Mouse (Mus musculus): ENCODE data around the gene Taf9b.
"Not testable (repeated sequence)": the region's sequence is repeated elsewhere in the genome, so short reads cannot be mapped to it uniquely, and the experiment has no call there.

Taf9b gene

GRCm38 (mm10) chrX:106221058-106221457 is at the start of gene Taf9b:
Gene Taf9b, minus strand, starts transcription at chrX:106221158.
- no peak for DNase-seq (ENCODE audit: low spot score)

GRCm38 (mm10) chrX:106255276-106255675 is 34.3 kb upstream of the Taf9b start, which contains the start of gene Fnd3c2:
Gene Fnd3c2, minus strand, starts transcription at chrX:106255376.
- DNase-seq (ENCODE audit: low spot score): no peak

GRCm38 (mm10) chrX:106219171-106220032 is 1.6 kb downstream of the Taf9b start:
- peak; percentile 63 for DNase-seq (ENCODE audit: low spot score)

GRCm38 (mm10) chrX:106209100-106209499 is 11.9 kb downstream of the Taf9b start:
- DNase-seq (ENCODE audit: low spot score): no peak

- no peak for DNase-seq (ENCODE audit: low spot score)
Measured at GRCm38 (mm10) chrX:106198904-106199303, 22.1 kb downstream of the Taf9b start.

- no peak for DNase-seq (ENCODE audit: low spot score)
Measured at GRCm38 (mm10) chrX:106197308-106197707, 23.6 kb downstream of the Taf9b start.

- DNase-seq (ENCODE audit: low spot score): not testable (repeated sequence)
Measured at GRCm38 (mm10) chrX:106194361-106194760, 26.6 kb downstream of the Taf9b start.

GRCm38 (mm10) chrX:106190091-106190490 is 30.9 kb downstream of the Taf9b start:
- no peak for DNase-seq (ENCODE audit: low spot score)

GRCm38 (mm10) chrX:106189356-106189755 is 31.6 kb downstream of the Taf9b start:
- DNase-seq (ENCODE audit: low spot score): no peak

- peak; percentile 31 for DNase-seq (ENCODE audit: low spot score)
Measured at GRCm38 (mm10) chrX:106187737-106188136, 33.2 kb downstream of the Taf9b start.

GRCm38 (mm10) chrX:106186713-106187649 is 34.0 kb downstream of the Taf9b start, which contains the start of gene Pgk1:
Gene Pgk1, plus strand, starts transcription at chrX:106187100.
- DNase-seq (ENCODE audit: low spot score): peak; percentile 96

GRCm38 (mm10) chrX:106185706-106186105 is 35.3 kb downstream of the Taf9b start:
- peak; percentile 23 for DNase-seq (ENCODE audit: low spot score)

- no peak for DNase-seq (ENCODE audit: low spot score)
Measured at GRCm38 (mm10) chrX:106184279-106184678, 36.7 kb downstream of the Taf9b start.

- DNase-seq (ENCODE audit: low spot score): no peak
Measured at GRCm38 (mm10) chrX:106176331-106176730, 44.6 kb downstream of the Taf9b start.

GRCm38 (mm10) chrX:106171853-106172154 is 49.2 kb downstream of the Taf9b start:
- no peak for DNase-seq (ENCODE audit: low spot score)

- DNase-seq (ENCODE audit: low spot score): peak; percentile 73
Measured at GRCm38 (mm10) chrX:106171106-106171852, 49.7 kb downstream of the Taf9b start.

GRCm38 (mm10) chrX:106165089-106165488 is 55.9 kb downstream of the Taf9b start:
- DNase-seq (ENCODE audit: low spot score): no peak

- DNase-seq (ENCODE audit: low spot score): no peak
Measured at GRCm38 (mm10) chrX:106164555-106164954, 56.4 kb downstream of the Taf9b start.

- DNase-seq (ENCODE audit: low spot score): no peak
Measured at GRCm38 (mm10) chrX:106163995-106164394, 57.0 kb downstream of the Taf9b start.

Data from MN1 (cell line).